ENCODE assay signal across 8 mouse cellular contexts in the genomic region with DNA sequence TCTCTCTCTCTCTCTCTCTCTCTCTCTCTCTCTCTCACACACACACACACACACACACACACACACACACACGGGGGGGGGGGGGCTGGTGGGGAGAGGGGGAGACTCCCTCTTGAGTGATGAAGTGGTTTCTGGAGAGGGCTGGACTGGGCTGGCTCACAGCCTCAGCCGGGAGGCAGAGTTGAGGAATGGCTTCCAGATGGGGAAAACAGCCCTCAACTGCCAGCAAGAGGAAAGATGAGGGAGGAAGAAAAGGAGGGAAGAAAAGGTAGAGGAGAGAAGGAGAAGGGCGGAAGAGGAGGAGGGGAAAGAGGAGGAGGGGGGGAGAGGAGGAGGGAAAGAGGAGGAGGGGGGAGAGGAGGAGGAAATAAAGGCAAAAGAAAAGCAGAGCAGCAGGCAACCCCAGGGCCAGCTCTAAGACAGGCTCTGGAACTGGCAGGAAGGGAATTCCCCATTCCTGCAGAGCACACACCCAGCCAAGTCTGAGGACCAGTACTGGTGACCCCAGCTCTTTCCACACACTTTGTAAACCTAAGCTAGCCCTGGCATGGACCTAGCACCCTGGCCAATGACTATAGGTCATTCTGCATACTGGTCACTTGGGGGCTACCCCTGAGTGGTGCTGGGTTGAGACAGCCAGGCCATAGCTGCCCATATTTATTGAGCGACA. TPM values are rescaled to one million over a fixed set of nuclear protein-coding genes. Genes with fewer than 3 reads are reported as not detected.
A peak's percentile ranks its signal among the peaks of the same experiment; 100 is the strongest.
DNase-seq lines count a peak whose midpoint lies in the region; ATAC-seq and TF ChIP-seq lines count a peak whose summit lies in the region.

No protein-coding gene starts in this region.

- H3K27me3 ChIP-seq in midbrain, embryonic 10.5 days (ENCODE audit: low read depth, poor library complexity, severe bottlenecking) = no peaks in the 10 kb centered on the region
- no peaks in the 10 kb centered on the region for H3K27me3 ChIP-seq in midbrain, postnatal 0 days (ENCODE audit: insufficient read depth, low read length)
- H3K27me3 ChIP-seq in forebrain, embryonic 15.5 days = no peaks in the 10 kb centered on the region
- no peaks in the 10 kb centered on the region for H3K27me3 ChIP-seq in hindbrain, embryonic 15.5 days
- H3K27me3 ChIP-seq in liver, adult 2 months (ENCODE audit: control insufficient read depth, insufficient read depth, low read length) = no peaks in the 10 kb centered on the region

- no peak overlapping the region for H3K4me3 ChIP-seq in midbrain, embryonic 10.5 days
- no peak overlapping the region for H3K4me3 ChIP-seq in midbrain, postnatal 0 days (ENCODE audit: low read depth, low read length)
- H3K4me3 ChIP-seq in forebrain, embryonic 15.5 days = no peak overlapping the region
- H3K4me3 ChIP-seq in hindbrain, embryonic 15.5 days = no peak overlapping the region
- no peak overlapping the region for H3K4me3 ChIP-seq in liver, adult 2 months (ENCODE audit: insufficient read depth, low read depth, low read length)

- H3K79me2 ChIP-seq in liver, adult 2 months (ENCODE audit: control insufficient read depth, insufficient read depth, low read length) = no peaks in the 10 kb centered on the region

- no peak for ATAC-seq in midbrain, postnatal 0 days (ENCODE audit: low FRiP score)
- no peak for ATAC-seq in forebrain, embryonic 15.5 days (replicated peaks)
- ATAC-seq in hindbrain, embryonic 15.5 days (ENCODE audit: low FRiP score, low read depth) = no peak

- no peak for DNase-seq in midbrain, embryonic 10.5 days (ENCODE audit: low spot score)
- DNase-seq in midbrain, postnatal 0 days (ENCODE audit: low spot score) = no peak
- peak; percentile 17 for DNase-seq in liver, adult 2 months (ENCODE audit: extremely low read depth, low read depth, low spot score)
- DNase-seq in skeletal muscle tissue, adult 2 months (ENCODE audit: low read depth, low spot score) = peak; percentile 61
- no peak for DNase-seq in c-Kit-positive CD71-positive TER-119-positive erythroid progenitor cells, embryonic 14.5 days (ENCODE audit: low spot score)
- no peak for DNase-seq in layer of hippocampus, postnatal 14 days (ENCODE audit: low spot score in 2 of 2)

- no peak overlapping the region for H3K4me2 ChIP-seq in midbrain, postnatal 0 days (ENCODE audit: low read depth, low read length, poor library complexity, severe bottlenecking)
- H3K4me2 ChIP-seq in forebrain, embryonic 15.5 days (replicated peaks) = no peak overlapping the region
- H3K4me2 ChIP-seq in hindbrain, embryonic 15.5 days = no peak overlapping the region

- peaks cover 29% of the 10 kb centered on the region for H3K4me1 ChIP-seq in midbrain, embryonic 10.5 days
- H3K4me1 ChIP-seq in midbrain, postnatal 0 days (ENCODE audit: insufficient read depth, low read length) = no peaks in the 10 kb centered on the region; the same call in 1 of the 2 replicates
- peaks cover 30% of the 10 kb centered on the region for H3K4me1 ChIP-seq in forebrain, embryonic 15.5 days
- H3K4me1 ChIP-seq in hindbrain, embryonic 15.5 days (replicated peaks) = peaks cover 37% of the 10 kb centered on the region
- H3K4me1 ChIP-seq in liver, adult 2 months (ENCODE audit: control insufficient read depth, insufficient read depth, low read length) = peaks cover 4% of the 10 kb centered on the region; the same call in 1 of the 2 replicates

- no peak for TF ChIP-seq POLR2A in liver, adult 2 months (IDR thresholded peaks at IDR 0.05; ENCODE audit: extremely low read depth, insufficient read depth, low read length)

- H3K9ac ChIP-seq in midbrain, postnatal 0 days (replicated peaks; ENCODE audit: low read length, poor library complexity, severe bottlenecking) = no peak overlapping the region
- no peak overlapping the region for H3K9ac ChIP-seq in forebrain, embryonic 15.5 days (replicated peaks)
- H3K9ac ChIP-seq in hindbrain, embryonic 15.5 days = no peak overlapping the region
- H3K9ac ChIP-seq in liver, adult 2 months (ENCODE audit: low read depth, low read length) = no peak overlapping the region

- 58% methylated on average over 3 of the region's 4 CpGs for WGBS in midbrain, embryonic 10.5 days
- WGBS in midbrain, postnatal 0 days = 50% methylated on average over 2 of the region's 4 CpGs
- WGBS in forebrain, embryonic 15.5 days = 57% methylated on average over 3 of the region's 4 CpGs
- 44% methylated on average over 4 of the region's 4 CpGs for WGBS in hindbrain, embryonic 15.5 days
- 85% methylated on average over 3 of the region's 4 CpGs for WGBS in liver, adult 2 months

- H3K27ac ChIP-seq in midbrain, embryonic 10.5 days (replicated peaks) = peak overlapping the region; percentile 78; the same call in 1 of the 2 replicates
- H3K27ac ChIP-seq in midbrain, postnatal 0 days (ENCODE audit: low read depth, low read length) = no peak overlapping the region
- H3K27ac ChIP-seq in forebrain, embryonic 15.5 days (replicated peaks) = peak overlapping the region; percentile 74
- peak overlapping the region; percentile 72 for H3K27ac ChIP-seq in hindbrain, embryonic 15.5 days (replicated peaks)
- H3K27ac ChIP-seq in liver, adult 2 months (replicated peaks; ENCODE audit: insufficient read depth, low read depth, low read length) = no peak overlapping the region; the same call in 1 of the 2 replicates

- H3K36me3 ChIP-seq in midbrain, embryonic 10.5 days = no peaks in the 10 kb centered on the region
- H3K36me3 ChIP-seq in midbrain, postnatal 0 days (ENCODE audit: insufficient read depth, low read length) = no peaks in the 10 kb centered on the region
- H3K36me3 ChIP-seq in forebrain, embryonic 15.5 days = no peaks in the 10 kb centered on the region
- H3K36me3 ChIP-seq in hindbrain, embryonic 15.5 days = no peaks in the 10 kb centered on the region
- H3K36me3 ChIP-seq in liver, adult 2 months (ENCODE audit: control insufficient read depth, insufficient read depth, low read length) = no peaks in the 10 kb centered on the region

- no peak for TF ChIP-seq CTCF in midbrain, postnatal 0 days (IDR thresholded peaks at IDR 0.05)
- no peak for TF ChIP-seq CTCF in liver, adult 2 months (IDR thresholded peaks at IDR 0.05; ENCODE audit: low read depth, low read length)

- no peaks in the 10 kb centered on the region for H3K9me3 ChIP-seq in midbrain, embryonic 10.5 days (replicated peaks)
- no peaks in the 10 kb centered on the region for H3K9me3 ChIP-seq in midbrain, postnatal 0 days (ENCODE audit: low read length)
- H3K9me3 ChIP-seq in forebrain, embryonic 15.5 days = no peaks in the 10 kb centered on the region
- no peaks in the 10 kb centered on the region for H3K9me3 ChIP-seq in hindbrain, embryonic 15.5 days

RNA-seq across cellular contexts. Expression of gene Tspan32, which starts 4.3 kb away (rescaled TPM):
- polyA plus RNA-seq in midbrain, embryonic 10.5 days (2016; fragmentation: Nextera tagmentation; extraction: Ambion mirVana) = 4.7 and 6.0 TPM in 2 replicates
- 0.19 and 0.38 TPM in 2 replicates for total RNA-seq in midbrain, postnatal 0 days (2014; rRNA removed)
- polyA plus RNA-seq in midbrain, postnatal 0 days (2015; fragmentation: Nextera tagmentation; extraction: Ambion mirVana) = 0.37 and 0.38 TPM in 2 replicates
- 0.33 and 0.64 TPM in 2 replicates for polyA plus RNA-seq in forebrain, embryonic 15.5 days (2015; fragmentation: Nextera tagmentation; extraction: Ambion mirVana)
- 0.31 and 1.00 TPM in 2 replicates for polyA plus RNA-seq in hindbrain, embryonic 15.5 days (2015; fragmentation: Nextera tagmentation; extraction: Ambion mirVana)
- 0.46 and 1.1 TPM in 2 replicates for total RNA-seq in liver, adult 2 months (2014; rRNA removed)
- polyA plus RNA-seq in liver, adult 2 months (2012; rRNA removed) = 0.56 and 1.0 TPM in 2 replicates
- under 1 TPM in 1 of 2 experiments, not detected in 1; 0.19 TPM for total RNA-seq in layer of hippocampus, postnatal 14 days (2021)

RNA-seq across cellular contexts. Expression of gene Ascl2, which starts 40.1 kb away (rescaled TPM):
- 0.70 and 1.3 TPM in 2 replicates for polyA plus RNA-seq in midbrain, embryonic 10.5 days (2016; fragmentation: Nextera tagmentation; extraction: Ambion mirVana)
- 1.1 TPM in 1 of 2 replicates, not detected in the other for total RNA-seq in midbrain, postnatal 0 days (2014; rRNA removed)
- 0.43 and 0.50 TPM in 2 replicates for polyA plus RNA-seq in midbrain, postnatal 0 days (2015; fragmentation: Nextera tagmentation; extraction: Ambion mirVana)
- 0.27 and 0.46 TPM in 2 replicates for polyA plus RNA-seq in forebrain, embryonic 15.5 days (2015; fragmentation: Nextera tagmentation; extraction: Ambion mirVana)
- polyA plus RNA-seq in hindbrain, embryonic 15.5 days (2015; fragmentation: Nextera tagmentation; extraction: Ambion mirVana) = 0.70 and 1.1 TPM in 2 replicates
- total RNA-seq in liver, adult 2 months (2014; rRNA removed) = not detected in 2 replicates
- 0.11 TPM in 1 of 2 replicates, not detected in the other for polyA plus RNA-seq in liver, adult 2 months (2012; rRNA removed)
- total RNA-seq in layer of hippocampus, postnatal 14 days (2021) = under 1 TPM in 1 of 2 experiments, not detected in 1; 0.21 TPM

RNA-seq across cellular contexts. Expression of gene Cd81, which starts 43.4 kb away (rescaled TPM):
- polyA plus RNA-seq in midbrain, embryonic 10.5 days (2016; fragmentation: Nextera tagmentation; extraction: Ambion mirVana) = 267 and 279 TPM in 2 replicates
- total RNA-seq in midbrain, postnatal 0 days (2014; rRNA removed) = 454 and 542 TPM in 2 replicates
- polyA plus RNA-seq in midbrain, postnatal 0 days (2015; fragmentation: Nextera tagmentation; extraction: Ambion mirVana) = 511 and 569 TPM in 2 replicates
- polyA plus RNA-seq in forebrain, embryonic 15.5 days (2015; fragmentation: Nextera tagmentation; extraction: Ambion mirVana) = 286 and 294 TPM in 2 replicates
- 439 and 445 TPM in 2 replicates for polyA plus RNA-seq in hindbrain, embryonic 15.5 days (2015; fragmentation: Nextera tagmentation; extraction: Ambion mirVana)
- total RNA-seq in liver, adult 2 months (2014; rRNA removed) = 363 and 420 TPM in 2 replicates
- 616 and 625 TPM in 2 replicates for polyA plus RNA-seq in liver, adult 2 months (2012; rRNA removed)
- 100 to 1,000 TPM; 495 to 503 TPM for total RNA-seq in layer of hippocampus, postnatal 14 days (2021)

RNA-seq across cellular contexts. Expression of gene Tssc4, which starts 59.9 kb away (rescaled TPM):
- 136 and 142 TPM in 2 replicates for polyA plus RNA-seq in midbrain, embryonic 10.5 days (2016; fragmentation: Nextera tagmentation; extraction: Ambion mirVana)
- total RNA-seq in midbrain, postnatal 0 days (2014; rRNA removed) = 71.3 and 92.4 TPM in 2 replicates
- polyA plus RNA-seq in midbrain, postnatal 0 days (2015; fragmentation: Nextera tagmentation; extraction: Ambion mirVana) = 101 and 103 TPM in 2 replicates
- polyA plus RNA-seq in forebrain, embryonic 15.5 days (2015; fragmentation: Nextera tagmentation; extraction: Ambion mirVana) = 103 and 106 TPM in 2 replicates
- polyA plus RNA-seq in hindbrain, embryonic 15.5 days (2015; fragmentation: Nextera tagmentation; extraction: Ambion mirVana) = 94.1 and 99.2 TPM in 2 replicates
- total RNA-seq in liver, adult 2 months (2014; rRNA removed) = 11.9 and 13.4 TPM in 2 replicates
- polyA plus RNA-seq in liver, adult 2 months (2012; rRNA removed) = 45.6 and 47.7 TPM in 2 replicates
- 10 to 100 TPM; 51.8 to 56.9 TPM for total RNA-seq in layer of hippocampus, postnatal 14 days (2021)

Comparison
In these comparisons a context has a peak if more than half of its experiments do, and no peak if none do; other contexts are left out.
1. H3K27ac ChIP-seq: peak in midbrain, embryonic 10.5 days (single experiment), forebrain, embryonic 15.5 days (single experiment) and hindbrain, embryonic 15.5 days (single experiment); none in midbrain, postnatal 0 days (single experiment) and liver, adult 2 months (single experiment).
2. DNase-seq: peak in liver, adult 2 months (single experiment) and skeletal muscle tissue, adult 2 months (single experiment); none in midbrain, embryonic 10.5 days (single experiment), midbrain, postnatal 0 days (single experiment), c-Kit-positive CD71-positive TER-119-positive erythroid progenitor cells, embryonic 14.5 days (single experiment) and layer of hippocampus, postnatal 14 days (0 of 2).